Mouse (Mus musculus): ENCODE measurements at regions not wholly inside any gene's neighbourhood (a gene's known extent, or its start where the extent isn't known, plus 50 kb on each side); places are given as distances from the start of the nearest gene placed in this dataset.

DNA sequence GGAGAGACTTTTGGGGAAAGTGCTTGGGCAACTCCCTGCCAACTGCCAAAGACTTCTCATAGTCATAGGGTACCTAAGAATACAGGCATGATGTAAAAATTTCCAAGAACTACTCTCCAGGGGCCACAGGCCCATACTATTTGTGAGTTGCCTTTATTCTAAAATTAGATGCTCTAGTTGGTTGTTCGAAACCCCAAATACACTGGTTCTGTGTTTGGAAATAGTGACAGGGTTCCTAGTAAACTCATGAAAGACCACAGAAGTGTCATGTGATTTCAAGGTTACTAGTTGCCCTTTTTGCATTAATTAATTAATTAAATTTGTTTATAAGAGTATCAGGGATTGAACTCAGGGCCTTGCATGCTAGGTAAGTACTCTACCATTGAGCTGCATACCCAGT, 77.8 kb downstream of the Cxcr4 start:
- DNase-seq (ENCODE audit: low spot score) = no peak
- ATAC-seq (ENCODE audit: low FRiP score, low TSS enrichment) = no peak
- 85% methylated on average over 1 of the region's 1 CpGs for WGBS
- Histone ChIP-seq H3K4me3 (ENCODE audit: low read depth, low read length) (no peak overlapping the region), H3K4me1 (replicated peaks; ENCODE audit: control insufficient read depth, insufficient read depth) (no peaks in the 10 kb centered on the region), H3K27ac (replicated peaks) (no peak overlapping the region), H3K9ac (ENCODE audit: low read length) (no peak overlapping the region), H3K4me2 (replicated peaks; ENCODE audit: low read depth) (no peak overlapping the region), H3K9me3 (ENCODE audit: control insufficient read depth, low read length) (no peaks in the 10 kb centered on the region), H3K36me3 (ENCODE audit: control insufficient read depth, insufficient read depth, low read length) (no peaks in the 10 kb centered on the region), H3K27me3 (ENCODE audit: control insufficient read depth, insufficient read depth, low read length) (no peaks in the 10 kb centered on the region)
- TF ChIP-seq EP300 (optimal IDR thresholded peaks at IDR 0.05) (no peak), CTCF (IDR thresholded peaks at IDR 0.05; ENCODE audit: low read depth) (no peak)

DNA sequence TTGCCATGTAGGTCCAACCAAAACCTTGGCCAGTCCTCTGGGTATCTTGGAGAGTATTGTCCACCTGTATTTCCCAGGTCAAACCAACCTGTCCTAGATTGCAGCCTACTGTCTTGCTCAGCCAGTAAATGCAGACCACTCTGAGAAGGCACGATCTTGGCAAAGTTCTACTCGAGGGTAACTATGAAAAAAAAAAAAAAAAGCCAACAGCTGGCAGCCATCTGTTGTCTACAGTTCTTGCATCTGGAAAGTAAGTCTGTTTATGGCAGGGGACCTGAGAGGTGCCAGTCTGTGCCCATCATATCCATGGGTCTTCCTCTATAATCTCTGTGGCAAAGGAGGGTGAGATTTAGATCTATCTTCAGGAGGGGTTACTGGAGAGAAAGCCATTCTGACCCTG, 78.2 kb downstream of the Cxcr4 start:
- Histone ChIP-seq H3K9ac (ENCODE audit: low read length) (no peak overlapping the region), H3K4me1 (replicated peaks; ENCODE audit: control insufficient read depth, insufficient read depth) (no peaks in the 10 kb centered on the region), H3K4me2 (replicated peaks; ENCODE audit: low read depth) (no peak overlapping the region), H3K27me3 (ENCODE audit: control insufficient read depth, insufficient read depth, low read length) (no peaks in the 10 kb centered on the region), H3K27ac (replicated peaks) (no peak overlapping the region), H3K36me3 (ENCODE audit: control insufficient read depth, insufficient read depth, low read length) (no peaks in the 10 kb centered on the region), H3K9me3 (ENCODE audit: control insufficient read depth, low read length) (no peaks in the 10 kb centered on the region), H3K4me3 (ENCODE audit: low read depth, low read length) (no peak overlapping the region)
- WGBS = 68% methylated on average over 2 of the region's 2 CpGs
- no peak for TF ChIP-seq CTCF (IDR thresholded peaks at IDR 0.05; ENCODE audit: low read depth)
- TF ChIP-seq EP300 (optimal IDR thresholded peaks at IDR 0.05) = no peak
- no peak for DNase-seq (ENCODE audit: low spot score)
- ATAC-seq (ENCODE audit: low FRiP score, low TSS enrichment) = no peak

DNA sequence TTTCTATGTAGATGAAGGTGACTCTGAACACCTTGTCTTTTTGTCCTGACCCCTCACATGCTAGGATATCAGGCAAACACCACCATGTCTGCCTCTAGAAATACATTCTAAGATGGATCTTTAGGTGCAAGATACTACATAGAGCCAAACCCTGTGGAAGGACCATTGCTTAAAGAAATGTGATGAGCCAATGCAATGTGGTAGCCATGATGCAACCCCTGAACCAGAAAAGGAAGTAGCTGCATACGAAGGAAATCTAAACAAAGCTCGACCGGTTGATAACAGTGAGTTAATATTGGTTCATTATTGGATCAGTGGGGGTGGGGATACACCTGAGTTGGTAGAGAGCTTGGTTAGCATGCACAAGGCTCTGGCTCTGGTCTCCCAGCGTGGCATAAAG, 78.9 kb downstream of the Cxcr4 start:
- Histone ChIP-seq H3K4me1 (replicated peaks; ENCODE audit: control insufficient read depth, insufficient read depth) (no peaks in the 10 kb centered on the region), H3K27me3 (ENCODE audit: control insufficient read depth, insufficient read depth, low read length) (no peaks in the 10 kb centered on the region), H3K9ac (ENCODE audit: low read length) (no peak overlapping the region), H3K36me3 (ENCODE audit: control insufficient read depth, insufficient read depth, low read length) (no peaks in the 10 kb centered on the region), H3K4me3 (ENCODE audit: low read depth, low read length) (no peak overlapping the region), H3K9me3 (ENCODE audit: control insufficient read depth, low read length) (no peaks in the 10 kb centered on the region), H3K27ac (replicated peaks) (no peak overlapping the region), H3K4me2 (replicated peaks; ENCODE audit: low read depth) (no peak overlapping the region)
- no peak for DNase-seq (ENCODE audit: low spot score)
- no peak for ATAC-seq (ENCODE audit: low FRiP score, low TSS enrichment)
- WGBS = 69% methylated on average over 4 of the region's 4 CpGs
- TF ChIP-seq EP300 (optimal IDR thresholded peaks at IDR 0.05) (no peak), CTCF (IDR thresholded peaks at IDR 0.05; ENCODE audit: low read depth) (no peak)

DNA sequence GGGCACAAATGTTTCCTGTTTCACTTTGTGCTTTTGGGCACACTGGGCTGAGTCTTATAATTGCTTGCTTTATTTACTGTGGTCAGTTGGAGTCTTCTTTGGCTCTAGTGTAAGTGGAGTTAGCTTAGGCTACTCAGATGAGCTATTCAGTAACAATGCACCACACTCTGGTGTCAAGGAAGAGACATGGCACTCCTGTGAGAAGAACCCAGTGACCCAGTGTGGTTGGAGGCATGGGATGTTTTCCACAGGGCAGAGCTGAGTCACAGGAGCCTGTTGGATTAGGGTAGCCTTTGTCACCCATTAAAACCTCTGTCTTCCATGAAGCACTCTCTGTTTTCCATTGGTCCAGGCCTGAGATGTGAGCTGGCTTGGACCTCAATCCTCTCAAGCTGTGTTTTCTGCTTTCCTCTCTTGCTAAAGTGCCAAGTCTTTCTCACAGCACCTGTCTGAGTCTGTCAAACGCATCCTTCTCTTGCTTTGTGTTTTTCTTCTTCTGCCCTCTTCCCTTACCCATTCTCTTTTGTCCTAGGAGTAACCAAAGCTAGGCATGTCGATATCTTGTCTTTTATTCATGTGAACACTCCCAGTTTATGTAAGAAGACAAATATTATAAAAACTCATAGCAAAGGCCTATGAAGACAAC, 83.2 kb downstream of the Cxcr4 start:
- 82% methylated on average over 2 of the region's 2 CpGs for WGBS
- H3K9ac ChIP-seq (ENCODE audit: low read length) = no peak overlapping the region
- TF ChIP-seq CTCF (IDR thresholded peaks at IDR 0.05; ENCODE audit: low read depth) (no peak), EP300 (optimal IDR thresholded peaks at IDR 0.05) (no peak)
- DNase-seq (ENCODE audit: low spot score) = no peak
- no peak overlapping the region for H3K4me3 ChIP-seq (ENCODE audit: low read depth, low read length)
- H3K27ac ChIP-seq (replicated peaks) = no peak overlapping the region
- H3K27me3 ChIP-seq (ENCODE audit: control insufficient read depth, insufficient read depth, low read length) = no peaks in the 10 kb centered on the region
- ATAC-seq (ENCODE audit: low FRiP score, low TSS enrichment) = no peak
- H3K9me3 ChIP-seq (ENCODE audit: control insufficient read depth, low read length) = no peaks in the 10 kb centered on the region
- no peaks in the 10 kb centered on the region for H3K36me3 ChIP-seq (ENCODE audit: control insufficient read depth, insufficient read depth, low read length)
- no peak overlapping the region for H3K4me2 ChIP-seq (replicated peaks; ENCODE audit: low read depth)
- no peaks in the 10 kb centered on the region for H3K4me1 ChIP-seq (replicated peaks; ENCODE audit: control insufficient read depth, insufficient read depth)

DNA sequence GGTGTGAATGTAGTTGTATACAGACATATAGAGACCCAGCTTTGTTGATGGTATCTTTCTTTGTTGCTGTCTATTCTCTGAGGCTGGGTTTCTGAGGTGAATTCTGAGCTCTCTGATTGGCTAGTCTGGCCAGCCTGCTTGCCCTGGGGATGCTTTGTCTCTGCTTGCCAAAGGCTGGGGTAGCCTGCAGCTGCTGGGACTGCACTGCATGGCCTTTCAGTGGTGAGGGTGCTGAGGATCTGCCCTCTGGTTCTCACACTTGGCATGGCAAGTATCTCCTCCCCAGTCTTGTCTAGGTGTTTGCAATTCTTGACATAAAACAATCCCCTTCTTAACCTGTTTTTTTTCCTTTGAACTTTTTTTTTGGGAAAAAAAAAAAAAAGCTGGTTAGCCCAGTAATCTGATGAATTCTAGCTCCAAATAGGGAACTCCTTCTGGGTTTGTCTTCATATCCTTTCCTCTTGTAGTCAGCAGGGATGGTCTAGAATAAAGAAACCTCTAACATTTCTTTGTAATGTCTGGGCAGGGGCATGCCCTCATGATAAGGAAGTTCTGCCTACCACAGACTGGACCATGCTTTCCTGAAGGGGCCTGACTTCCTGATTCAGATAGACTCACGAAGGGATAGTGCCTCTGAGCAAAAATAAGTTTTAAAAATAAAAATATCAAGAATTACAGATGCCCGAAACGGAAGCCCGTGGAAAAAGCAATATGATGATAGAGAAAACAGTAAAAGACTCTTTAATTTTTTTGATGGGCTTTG, 85.4 kb downstream of the Cxcr4 start:
- DNase-seq (ENCODE audit: low spot score) = no peak
- H3K27ac ChIP-seq (replicated peaks) = no peak overlapping the region
- no peak overlapping the region for H3K9ac ChIP-seq (ENCODE audit: low read length)
- no peaks in the 10 kb centered on the region for H3K9me3 ChIP-seq (ENCODE audit: control insufficient read depth, low read length)
- H3K4me3 ChIP-seq (ENCODE audit: low read depth, low read length) = no peak overlapping the region
- no peaks in the 10 kb centered on the region for H3K4me1 ChIP-seq (replicated peaks; ENCODE audit: control insufficient read depth, insufficient read depth)
- no peaks in the 10 kb centered on the region for H3K27me3 ChIP-seq (ENCODE audit: control insufficient read depth, insufficient read depth, low read length)
- no peak for ATAC-seq (ENCODE audit: low FRiP score, low TSS enrichment)
- TF ChIP-seq EP300 (optimal IDR thresholded peaks at IDR 0.05) = no peak
- TF ChIP-seq CTCF (IDR thresholded peaks at IDR 0.05; ENCODE audit: low read depth) = no peak
- WGBS = 81% methylated on average over 4 of the region's 4 CpGs
- H3K4me2 ChIP-seq (replicated peaks; ENCODE audit: low read depth) = no peak overlapping the region
- no peaks in the 10 kb centered on the region for H3K36me3 ChIP-seq (ENCODE audit: control insufficient read depth, insufficient read depth, low read length)

DNA sequence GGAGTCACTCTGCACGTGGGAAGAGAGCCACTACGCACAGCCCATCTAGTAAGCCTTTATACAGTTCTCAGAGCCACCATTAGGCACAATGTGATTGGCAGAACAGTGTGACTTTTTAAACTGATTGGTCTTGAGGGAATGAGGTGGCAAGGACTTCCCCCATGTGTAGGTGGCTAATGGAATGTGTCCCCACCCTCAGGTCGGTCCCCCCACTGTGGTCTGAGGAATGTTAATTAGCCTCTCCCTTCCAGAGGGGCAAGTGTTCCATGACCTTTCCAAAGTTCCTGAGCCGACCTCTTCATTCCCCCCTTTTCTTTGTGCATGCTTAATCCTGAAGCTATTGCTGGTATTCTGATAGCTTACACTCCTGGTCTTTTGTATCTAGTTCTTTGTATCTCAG, 87.2 kb upstream of the Dars start:
- Histone ChIP-seq H3K4me3 (ENCODE audit: low read depth, low read length) (no peak overlapping the region), H3K4me1 (replicated peaks; ENCODE audit: control insufficient read depth, insufficient read depth) (no peaks in the 10 kb centered on the region), H3K27ac (replicated peaks) (no peak overlapping the region), H3K27me3 (ENCODE audit: control insufficient read depth, insufficient read depth, low read length) (no peaks in the 10 kb centered on the region), H3K9ac (ENCODE audit: low read length) (no peak overlapping the region), H3K4me2 (replicated peaks; ENCODE audit: low read depth) (no peak overlapping the region), H3K36me3 (ENCODE audit: control insufficient read depth, insufficient read depth, low read length) (no peaks in the 10 kb centered on the region), H3K9me3 (ENCODE audit: control insufficient read depth, low read length) (no peaks in the 10 kb centered on the region)
- no peak for DNase-seq (ENCODE audit: low spot score)
- no peak for TF ChIP-seq CTCF (IDR thresholded peaks at IDR 0.05; ENCODE audit: low read depth)
- TF ChIP-seq EP300 (optimal IDR thresholded peaks at IDR 0.05) = no peak
- WGBS = 42% methylated on average over 4 of the region's 4 CpGs
- no peak for ATAC-seq (ENCODE audit: low FRiP score, low TSS enrichment)
